Mouse (Mus musculus): ENCODE results near the gene Cbx1. TPM values are rescaled to one million over a fixed set of nuclear protein-coding genes. Genes with fewer than 3 reads are reported as not detected.
"Not testable (repeated sequence)": the region's sequence is repeated elsewhere in the genome, so short reads cannot be mapped to it uniquely, and the experiment has no call there.

Cbx1 gene
- polyA plus RNA-seq, 1 experiment from 2014 or later = 189 TPM

DNA sequence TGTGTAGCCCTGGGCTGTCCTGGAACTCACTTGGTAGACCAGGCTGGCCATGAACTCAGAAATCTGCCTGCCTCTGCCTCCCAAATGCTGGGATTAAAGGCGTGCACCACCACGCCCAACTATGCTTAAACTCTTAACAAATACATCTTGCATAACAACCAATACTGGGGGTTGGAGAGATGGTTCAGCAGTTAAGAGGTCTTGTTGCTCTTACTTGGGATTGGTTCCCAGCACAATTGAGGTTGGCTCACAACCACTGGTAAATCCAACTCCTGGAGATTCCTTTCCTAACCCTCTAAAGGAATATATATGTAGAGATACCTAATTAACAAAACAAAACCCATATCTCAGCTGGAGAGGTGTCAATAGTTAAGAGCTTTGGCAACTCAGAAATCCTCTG lies 7.2 kb downstream of the Cbx1 start:
- Histone ChIP-seq H3K27ac (no peak overlapping the region), H3K4me2 (no peak overlapping the region), H3K9me3 (no peaks in the 10 kb centered on the region), H3K9ac (replicated peaks) (no peak overlapping the region), H3K27me3 (no peaks in the 10 kb centered on the region), H3K36me3 (peaks cover 61% of the 10 kb centered on the region), H3K4me3 (replicated peaks) (no peak overlapping the region), H3K4me1 (replicated peaks) (peaks cover 14% of the 10 kb centered on the region)
- ATAC-seq (ENCODE audit: insufficient number of reproducible peaks, insufficient read depth, low FRiP score, low TSS enrichment, low read depth) = no peak
- 98% methylated on average over 2 of the region's 2 CpGs for WGBS

DNA sequence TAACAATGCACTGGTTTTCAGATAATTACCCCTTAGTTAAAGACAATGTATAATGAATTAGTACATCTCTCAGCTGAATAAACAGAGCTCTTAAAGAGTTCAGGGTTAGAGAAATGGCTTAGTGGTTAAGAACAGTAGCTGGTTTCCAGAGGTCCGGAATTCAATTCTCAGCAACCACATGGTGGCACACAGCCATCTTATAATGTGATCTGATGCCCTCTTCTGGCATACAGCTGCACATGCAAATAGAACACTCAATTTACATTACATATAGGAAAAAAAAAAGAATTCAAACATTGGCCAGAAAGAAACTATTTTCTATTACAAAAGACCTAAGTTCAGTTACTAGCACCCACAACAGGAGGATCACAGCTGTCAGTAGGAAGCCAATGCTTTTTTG lies 7.7 kb downstream of the Cbx1 start:
- H3K9ac ChIP-seq (replicated peaks) = no peak overlapping the region
- H3K9me3 ChIP-seq = no peaks in the 10 kb centered on the region
- 84% methylated on average over 1 of the region's 1 CpGs for WGBS
- peaks cover 13% of the 10 kb centered on the region for H3K4me1 ChIP-seq (replicated peaks)
- H3K36me3 ChIP-seq = peaks cover 61% of the 10 kb centered on the region
- no peak overlapping the region for H3K4me2 ChIP-seq
- no peaks in the 10 kb centered on the region for H3K27me3 ChIP-seq
- ATAC-seq (ENCODE audit: insufficient number of reproducible peaks, insufficient read depth, low FRiP score, low TSS enrichment, low read depth) = no peak
- H3K4me3 ChIP-seq (replicated peaks) = no peak overlapping the region
- H3K27ac ChIP-seq = no peak overlapping the region

DNA sequence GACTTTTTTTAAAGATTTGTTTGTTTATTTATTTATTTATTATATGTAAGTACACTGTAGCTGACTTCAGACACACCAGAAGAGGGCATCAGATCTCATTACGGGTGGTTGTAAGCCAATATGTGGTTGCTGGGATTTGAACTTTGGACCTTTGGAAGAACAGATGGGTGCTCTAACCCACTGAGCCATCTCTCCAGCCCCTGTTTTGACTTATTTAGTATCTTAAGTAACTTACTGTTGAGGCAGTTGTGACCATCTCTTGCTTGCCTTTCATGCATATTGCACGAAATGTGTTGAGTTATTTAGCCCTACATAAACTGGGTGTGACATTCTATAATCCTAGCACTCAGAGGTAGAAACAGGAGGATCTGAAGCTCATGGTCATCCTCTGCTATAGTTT lies 10.6 kb downstream of the Cbx1 start:
- H3K4me1 ChIP-seq (replicated peaks) = no peaks in the 10 kb centered on the region

DNA sequence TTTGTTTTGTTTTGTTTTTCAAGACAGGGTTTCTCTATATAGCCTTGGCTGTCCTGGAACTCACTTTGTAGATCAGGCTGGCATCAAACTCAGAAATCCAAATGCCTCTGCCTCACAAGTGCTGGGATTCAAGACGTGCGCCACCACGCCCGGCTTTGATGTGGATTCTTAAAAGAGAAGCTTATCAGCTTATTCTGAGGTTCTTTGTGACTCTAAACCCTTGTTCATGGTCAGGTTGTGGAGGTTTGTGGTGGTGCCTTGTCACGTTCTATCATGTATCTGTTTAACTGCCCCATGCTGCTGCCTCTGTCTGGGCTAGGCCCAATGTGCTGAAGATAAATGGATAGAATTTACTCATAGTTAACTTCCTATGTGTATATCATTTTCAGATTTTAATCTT lies 16.7 kb downstream of the Cbx1 start:
- no peak for ATAC-seq (ENCODE audit: insufficient number of reproducible peaks, insufficient read depth, low FRiP score, low TSS enrichment, low read depth)
- H3K36me3 ChIP-seq = peaks cover 97% of the 10 kb centered on the region
- 95% methylated on average over 5 of the region's 5 CpGs for WGBS

More for the DNA sequence above, 10.6 kb downstream of the Cbx1 start:
- no peaks in the 10 kb centered on the region for H3K9me3 ChIP-seq
- WGBS = 88% methylated on average over 2 of the region's 2 CpGs
- no peaks in the 10 kb centered on the region for H3K27me3 ChIP-seq
- no peak overlapping the region for H3K4me2 ChIP-seq
- H3K9ac ChIP-seq (replicated peaks) = no peak overlapping the region
- peaks cover 89% of the 10 kb centered on the region for H3K36me3 ChIP-seq
- H3K4me3 ChIP-seq (replicated peaks) = no peak overlapping the region
- ATAC-seq (ENCODE audit: insufficient number of reproducible peaks, insufficient read depth, low FRiP score, low TSS enrichment, low read depth) = no peak
- H3K27ac ChIP-seq = no peak overlapping the region

DNA sequence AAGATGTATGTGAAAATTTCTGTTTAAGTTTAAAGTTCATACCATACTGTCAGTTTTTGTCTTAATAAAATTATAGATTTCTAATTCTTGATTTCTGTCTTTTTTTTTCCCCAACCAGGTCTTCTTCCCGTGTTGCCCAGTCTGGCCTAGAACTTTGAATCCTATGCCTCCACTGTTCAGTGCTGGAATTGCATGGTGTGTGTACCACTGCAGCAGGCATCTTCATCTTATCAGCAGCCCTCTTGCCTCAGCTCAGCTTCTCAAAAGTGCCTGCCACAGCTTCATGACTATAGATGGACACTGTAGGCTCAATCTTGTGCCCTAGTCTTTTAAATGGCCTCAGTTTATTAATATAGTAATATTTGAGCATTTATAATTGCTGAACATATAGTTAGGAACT lies 19.1 kb downstream of the Cbx1 start:
- ATAC-seq (ENCODE audit: insufficient number of reproducible peaks, insufficient read depth, low FRiP score, low TSS enrichment, low read depth) = no peak
- Histone ChIP-seq H3K4me1 (replicated peaks) (no peaks in the 10 kb centered on the region), H3K4me2 (no peak overlapping the region), H3K9me3 (no peaks in the 10 kb centered on the region), H3K27ac (no peak overlapping the region), H3K9ac (replicated peaks) (no peak overlapping the region), H3K4me3 (replicated peaks) (no peak overlapping the region), H3K27me3 (no peaks in the 10 kb centered on the region), H3K36me3 (peaks cover 97% of the 10 kb centered on the region)
- whole genome bisulfite sequencing = 72% methylated on average over 1 of the region's 1 CpGs

More for the DNA sequence above, 16.7 kb downstream of the Cbx1 start:
- no peak overlapping the region for H3K4me3 ChIP-seq (replicated peaks)
- H3K9ac ChIP-seq (replicated peaks) = no peak overlapping the region
- no peaks in the 10 kb centered on the region for H3K4me1 ChIP-seq (replicated peaks)
- no peaks in the 10 kb centered on the region for H3K9me3 ChIP-seq
- H3K27ac ChIP-seq = no peak overlapping the region
- H3K4me2 ChIP-seq = no peak overlapping the region
- no peaks in the 10 kb centered on the region for H3K27me3 ChIP-seq

DNA sequence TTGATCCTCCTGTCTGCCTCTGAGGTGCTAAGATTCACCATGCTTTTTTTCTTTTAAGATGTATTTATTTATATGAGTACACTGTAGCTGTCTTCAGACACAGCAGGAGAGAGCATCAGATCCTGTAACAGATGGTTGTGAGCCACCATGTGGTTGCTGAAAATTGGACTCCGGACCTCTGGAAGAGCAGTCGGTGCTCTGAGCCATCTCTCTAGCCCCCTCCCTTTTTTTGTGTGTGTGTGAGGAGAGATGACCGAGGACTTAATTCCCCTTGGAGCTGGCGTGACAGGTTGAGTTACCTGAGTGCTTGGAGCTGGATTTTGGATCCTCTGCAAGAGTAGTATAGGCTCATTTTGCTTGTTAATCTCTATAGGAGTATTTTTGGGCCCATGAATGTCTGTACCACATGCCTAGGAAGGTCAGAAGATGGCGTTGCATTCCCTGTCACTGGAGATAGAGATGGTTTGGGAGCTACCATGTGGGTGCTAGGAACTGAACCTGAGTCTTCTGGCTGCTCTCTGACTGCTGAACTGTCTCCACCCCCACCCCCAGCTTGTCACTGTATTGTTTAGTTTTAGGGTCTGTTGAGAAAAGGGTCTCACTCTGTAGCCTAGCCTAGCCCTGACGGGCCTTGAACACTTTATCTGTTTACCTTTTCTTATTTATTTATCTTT lies 20.8 kb downstream of the Cbx1 start:
- ATAC-seq (ENCODE audit: insufficient number of reproducible peaks, insufficient read depth, low FRiP score, low TSS enrichment, low read depth) = no peak
- H3K9me3 ChIP-seq = no peaks in the 10 kb centered on the region
- no peaks in the 10 kb centered on the region for H3K4me1 ChIP-seq (replicated peaks)
- no peak overlapping the region for H3K9ac ChIP-seq (replicated peaks)
- no peak overlapping the region for H3K4me2 ChIP-seq
- H3K4me3 ChIP-seq (replicated peaks) = no peak overlapping the region
- H3K36me3 ChIP-seq = peaks cover 90% of the 10 kb centered on the region
- 96% methylated on average over 6 of the region's 6 CpGs for WGBS
- no peak overlapping the region for H3K27ac ChIP-seq
- H3K27me3 ChIP-seq = no peaks in the 10 kb centered on the region

DNA sequence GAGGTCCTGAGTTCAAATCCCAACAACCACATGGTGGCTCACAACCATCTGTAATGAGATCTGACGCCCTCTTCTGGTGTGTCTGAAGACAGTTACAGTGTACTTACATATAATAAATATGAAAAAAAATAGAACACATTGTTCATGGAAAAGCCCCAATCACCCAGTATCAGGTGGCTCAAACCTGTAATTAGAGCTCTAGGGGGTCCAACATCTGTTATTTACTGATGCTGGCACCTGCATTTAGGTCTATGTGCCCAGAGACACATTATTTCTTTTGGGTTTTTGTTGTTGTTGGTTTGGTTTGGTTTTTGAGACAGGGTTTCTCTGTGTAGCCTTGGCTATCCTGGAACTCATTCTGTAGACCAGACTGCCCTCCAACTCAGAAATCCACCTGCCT lies 22.3 kb downstream of the Cbx1 start:
- H3K36me3 ChIP-seq = peaks cover 82% of the 10 kb centered on the region
- not testable (repeated sequence) for H3K9ac ChIP-seq (replicated peaks); ATAC-seq (ENCODE audit: insufficient number of reproducible peaks, insufficient read depth, low FRiP score, low TSS enrichment, low read depth); H3K27ac ChIP-seq; H3K4me3 ChIP-seq (replicated peaks); H3K9me3 ChIP-seq; H3K4me1 ChIP-seq (replicated peaks); H3K27me3 ChIP-seq; H3K4me2 ChIP-seq
- 84% methylated on average over 1 of the region's 1 CpGs for WGBS

DNA sequence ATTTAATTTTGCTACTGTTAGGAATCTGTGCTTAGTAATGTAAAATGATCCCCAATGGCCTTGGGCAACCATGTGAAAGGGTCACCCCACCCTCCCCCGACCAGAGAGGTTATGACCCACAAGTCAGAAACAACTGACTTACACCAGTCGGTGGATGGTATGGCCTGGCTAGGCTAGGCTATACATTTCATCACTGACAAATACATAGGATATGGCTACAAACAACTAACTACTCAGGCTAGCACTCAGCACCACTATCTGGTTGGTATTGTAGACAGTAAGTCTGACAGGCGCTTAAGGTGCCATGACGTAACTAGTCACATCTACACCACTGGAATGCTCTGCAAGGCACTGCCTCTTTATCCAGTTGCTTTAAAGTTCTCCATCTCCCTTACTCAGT lies 24.5 kb downstream of the Cbx1 start:
- Histone ChIP-seq H3K4me1 (replicated peaks) (no peaks in the 10 kb centered on the region), H3K36me3 (peaks cover 85% of the 10 kb centered on the region), H3K9me3 (no peaks in the 10 kb centered on the region), H3K4me2 (no peak overlapping the region), H3K4me3 (replicated peaks) (no peak overlapping the region), H3K27me3 (no peaks in the 10 kb centered on the region), H3K27ac (no peak overlapping the region), H3K9ac (replicated peaks) (no peak overlapping the region)
- WGBS = 82% methylated on average over 4 of the region's 4 CpGs
- ATAC-seq (ENCODE audit: insufficient number of reproducible peaks, insufficient read depth, low FRiP score, low TSS enrichment, low read depth) = no peak

DNA sequence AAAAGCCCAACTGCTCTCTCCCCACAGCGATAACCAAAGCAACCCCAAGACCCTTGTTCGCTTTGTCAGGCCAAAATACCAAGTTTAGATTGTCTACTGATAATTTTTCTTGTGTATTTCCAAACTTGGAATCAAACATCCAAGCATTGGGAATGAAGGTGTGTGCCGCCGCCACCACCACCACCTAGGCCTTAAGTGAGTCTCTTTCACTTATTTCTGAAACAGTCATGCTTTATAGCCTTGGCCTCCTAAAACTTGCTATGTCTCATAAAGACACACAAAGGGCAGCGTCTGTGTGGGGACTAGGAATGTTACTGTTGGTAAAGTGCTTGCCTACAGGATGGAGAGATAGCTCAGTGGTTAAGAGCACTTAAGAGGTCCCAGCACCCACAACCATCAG lies 25.0 kb downstream of the Cbx1 start:
- Histone ChIP-seq H3K27me3 (no peaks in the 10 kb centered on the region), H3K9ac (replicated peaks) (no peak overlapping the region), H3K9me3 (no peaks in the 10 kb centered on the region), H3K4me1 (replicated peaks) (no peaks in the 10 kb centered on the region), H3K27ac (no peak overlapping the region), H3K4me3 (replicated peaks) (no peak overlapping the region), H3K4me2 (no peak overlapping the region), H3K36me3 (peaks cover 85% of the 10 kb centered on the region)
- 86% methylated on average over 5 of the region's 5 CpGs for WGBS
- ATAC-seq (ENCODE audit: insufficient number of reproducible peaks, insufficient read depth, low FRiP score, low TSS enrichment, low read depth) = no peak

DNA sequence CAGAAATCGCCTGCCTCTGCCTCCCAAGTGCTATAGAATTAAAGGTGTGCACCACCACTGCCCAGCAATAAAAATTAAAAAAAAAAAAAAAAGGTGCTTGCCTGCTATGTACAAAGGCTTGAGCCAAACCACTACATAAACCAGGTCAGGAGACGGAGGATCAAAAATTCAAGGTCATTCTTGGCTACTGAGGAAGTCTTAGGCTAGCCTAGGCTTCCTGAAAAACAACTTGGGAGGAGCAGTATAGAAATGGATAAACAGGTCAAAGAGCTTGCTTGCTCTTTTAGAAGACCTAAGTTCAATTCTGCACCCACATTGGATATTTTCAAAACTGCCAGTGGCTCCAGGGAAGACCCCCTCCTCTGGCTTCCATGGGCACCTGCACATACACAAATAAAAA lies 25.5 kb downstream of the Cbx1 start:
- peaks cover 85% of the 10 kb centered on the region for H3K36me3 ChIP-seq
- 85% methylated on average over 2 of the region's 2 CpGs for WGBS

DNA sequence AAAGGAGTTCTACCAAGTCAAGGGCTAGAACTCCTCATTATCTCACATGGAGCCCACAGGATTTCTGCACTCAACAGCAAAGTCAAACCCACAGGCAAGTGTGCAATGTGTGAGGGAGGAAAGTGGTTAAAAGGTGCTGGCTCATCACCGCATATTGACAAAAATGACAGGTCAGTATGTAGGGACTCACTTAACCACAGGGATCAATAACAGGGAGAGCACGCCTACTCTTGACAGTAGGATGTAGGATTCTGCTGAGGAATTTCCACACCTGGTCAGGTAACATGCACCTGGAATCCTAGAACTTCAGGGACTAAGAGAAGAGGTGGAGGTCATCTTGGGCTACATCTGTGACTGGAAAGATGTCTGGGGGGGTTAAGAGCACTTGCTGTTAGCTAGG lies 27.0 kb downstream of the Cbx1 start:
- H3K9ac ChIP-seq (replicated peaks) = no peak overlapping the region
- no peak overlapping the region for H3K27ac ChIP-seq
- WGBS = 92% methylated on average over 2 of the region's 2 CpGs
- no peaks in the 10 kb centered on the region for H3K4me1 ChIP-seq (replicated peaks)
- no peak overlapping the region for H3K4me3 ChIP-seq (replicated peaks)
- peaks cover 85% of the 10 kb centered on the region for H3K36me3 ChIP-seq
- H3K9me3 ChIP-seq = no peaks in the 10 kb centered on the region
- no peak for ATAC-seq (ENCODE audit: insufficient number of reproducible peaks, insufficient read depth, low FRiP score, low TSS enrichment, low read depth)
- H3K27me3 ChIP-seq = no peaks in the 10 kb centered on the region
- no peak overlapping the region for H3K4me2 ChIP-seq

More for the DNA sequence above, 25.5 kb downstream of the Cbx1 start:
- H3K4me1 ChIP-seq (replicated peaks) = no peaks in the 10 kb centered on the region
- ATAC-seq (ENCODE audit: insufficient number of reproducible peaks, insufficient read depth, low FRiP score, low TSS enrichment, low read depth) = no peak
- H3K4me3 ChIP-seq (replicated peaks) = no peak overlapping the region
- no peak overlapping the region for H3K27ac ChIP-seq
- H3K27me3 ChIP-seq = no peaks in the 10 kb centered on the region
- no peak overlapping the region for H3K4me2 ChIP-seq
- no peaks in the 10 kb centered on the region for H3K9me3 ChIP-seq
- H3K9ac ChIP-seq (replicated peaks) = no peak overlapping the region

DNA sequence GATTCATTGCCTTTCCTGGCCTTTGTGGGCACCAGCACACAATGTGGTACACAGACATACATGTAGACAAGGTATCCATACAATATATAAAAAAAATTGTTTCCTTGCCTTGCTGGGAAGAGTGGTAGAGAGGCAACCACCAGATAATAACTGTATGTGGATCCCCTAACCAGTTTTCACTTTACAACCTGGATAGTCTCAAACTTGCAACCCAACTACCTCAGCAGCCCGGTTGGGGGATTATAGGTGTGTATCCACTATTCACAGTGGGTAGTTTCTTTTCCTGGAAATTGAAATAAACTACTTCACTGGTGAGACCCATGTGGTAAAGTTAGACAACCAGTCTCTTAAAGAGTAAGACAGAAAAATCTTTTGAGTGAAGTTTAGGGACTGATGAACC lies 27.6 kb downstream of the Cbx1 start:
- Histone ChIP-seq H3K27me3 (no peaks in the 10 kb centered on the region), H3K4me2 (no peak overlapping the region), H3K9ac (replicated peaks) (no peak overlapping the region), H3K36me3 (peaks cover 85% of the 10 kb centered on the region), H3K27ac (no peak overlapping the region), H3K4me3 (replicated peaks) (no peak overlapping the region), H3K9me3 (no peaks in the 10 kb centered on the region), H3K4me1 (replicated peaks) (no peaks in the 10 kb centered on the region)
- 89% methylated on average over 1 of the region's 1 CpGs for WGBS
- ATAC-seq (ENCODE audit: insufficient number of reproducible peaks, insufficient read depth, low FRiP score, low TSS enrichment, low read depth) = no peak
